ENCODE assay signal across 21 mouse cellular contexts in genomic region chr6:92316781-92317180, GRCm38 (mm10).
DNase-seq lines count a peak whose midpoint lies in the region; ATAC-seq and TF ChIP-seq lines count a peak whose summit lies in the region.
"Had no signal": no experiment of that assay in that cellular context is flagged by ENCODE, and none has a peak within 500 bp of the region (broad histone marks: within the 10 kb centered on the region; RNA-seq: fewer than 3 reads in every experiment).

No protein-coding gene starts in this region.

- H3K27ac ChIP-seq in liver, adult 2 months (replicated peaks; ENCODE audit: insufficient read depth, low read depth, low read length), result no peak overlapping the region
- H3K27ac ChIP-seq in liver, embryonic 11.5 days (ENCODE audit: low read depth, low read length), result no peak overlapping the region
- H3K27ac ChIP-seq in liver, postnatal 0 days (ENCODE audit: low read depth), result peak overlapping the region; percentile 6; the same call in 1 of the 2 replicates
- no peak overlapping the region for H3K27ac ChIP-seq in liver, embryonic 12.5 days
- H3K27ac ChIP-seq in midbrain, embryonic 14.5 days (replicated peaks; ENCODE audit: low read depth, low read length), result 0 out of 2 replicates have a peak overlapping the region, but pooled peaks have one; percentile 8
- H3K27ac ChIP-seq in midbrain, embryonic 11.5 days (ENCODE audit: low read depth, low read length), result no peak overlapping the region
- H3K27ac ChIP-seq in stomach, postnatal 0 days (replicated peaks), result no peak overlapping the region

- peak; percentile 46; the same call in 1 of the 2 replicates for TF ChIP-seq EP300 in liver, postnatal 0 days (IDR thresholded peaks at IDR 0.05; ENCODE audit: low read depth)
- no peak for TF ChIP-seq EP300 in stomach, postnatal 0 days (optimal IDR thresholded peaks at IDR 0.05)

- no peaks in the 10 kb centered on the region for H3K27me3 ChIP-seq in liver, adult 2 months (ENCODE audit: control insufficient read depth, insufficient read depth, low read length)
- no peaks in the 10 kb centered on the region for H3K27me3 ChIP-seq in liver, embryonic 11.5 days (replicated peaks; ENCODE audit: control insufficient read depth, insufficient read depth, low read length)
- no peaks in the 10 kb centered on the region for H3K27me3 ChIP-seq in liver, postnatal 0 days (ENCODE audit: insufficient read depth, low read length)
- no peaks in the 10 kb centered on the region for H3K27me3 ChIP-seq in liver, embryonic 12.5 days (replicated peaks)
- H3K27me3 ChIP-seq in midbrain, embryonic 14.5 days (ENCODE audit: control insufficient read depth, insufficient read depth, low read length), result no peaks in the 10 kb centered on the region
- no peaks in the 10 kb centered on the region for H3K27me3 ChIP-seq in midbrain, embryonic 11.5 days (ENCODE audit: control insufficient read depth, insufficient read depth, low read length)
- H3K27me3 ChIP-seq in stomach, postnatal 0 days (ENCODE audit: control insufficient read depth, insufficient read depth, low read length), result no peaks in the 10 kb centered on the region

- H3K36me3 ChIP-seq in liver, adult 2 months (ENCODE audit: control insufficient read depth, insufficient read depth, low read length), result no peaks in the 10 kb centered on the region
- H3K36me3 ChIP-seq in liver, embryonic 11.5 days (ENCODE audit: control insufficient read depth, insufficient read depth, low read length), result no peaks in the 10 kb centered on the region
- no peaks in the 10 kb centered on the region for H3K36me3 ChIP-seq in liver, postnatal 0 days (replicated peaks; ENCODE audit: insufficient read depth, low read length)
- H3K36me3 ChIP-seq in liver, embryonic 12.5 days, result no peaks in the 10 kb centered on the region
- no peaks in the 10 kb centered on the region for H3K36me3 ChIP-seq in midbrain, embryonic 14.5 days (ENCODE audit: control insufficient read depth, insufficient read depth, low read length)
- no peaks in the 10 kb centered on the region for H3K36me3 ChIP-seq in midbrain, embryonic 11.5 days (ENCODE audit: control insufficient read depth, insufficient read depth, low read length)
- H3K36me3 ChIP-seq in stomach, postnatal 0 days (ENCODE audit: control insufficient read depth, insufficient read depth, low read length), result no peaks in the 10 kb centered on the region
- H3K36me3 ChIP-seq: G1E had no signal

- DNase-seq in liver, adult 2 months (ENCODE audit: extremely low read depth, low read depth, low spot score), result peak; percentile 2
- DNase-seq in liver, embryonic 11.5 days (ENCODE audit: low spot score), result no peak
- DNase-seq in liver, postnatal 0 days, result peak; percentile 20
- DNase-seq in midbrain, embryonic 14.5 days, result no peak
- no peak for DNase-seq in midbrain, embryonic 11.5 days (ENCODE audit: low spot score, missing footprints)
- peak; percentile 17 for DNase-seq in stomach, postnatal 0 days (ENCODE audit: low spot score)
- DNase-seq: adrenal gland, adult 2 months; adrenal gland, adult 8-10 months; adrenal gland, postnatal 10 days; adrenal gland, postnatal 14 days; adrenal gland, postnatal 25 days; adrenal gland, postnatal 36 days; B cell, adult 2 months; cerebellum, adult 11 months; cerebellum, adult 11-12 months had no signal

- no peaks in the 10 kb centered on the region for H3K9me3 ChIP-seq in liver, embryonic 11.5 days (ENCODE audit: control insufficient read depth, low read length)
- no peaks in the 10 kb centered on the region for H3K9me3 ChIP-seq in liver, postnatal 0 days (ENCODE audit: low read length)
- H3K9me3 ChIP-seq in liver, embryonic 12.5 days (replicated peaks), result no peaks in the 10 kb centered on the region
- no peaks in the 10 kb centered on the region for H3K9me3 ChIP-seq in midbrain, embryonic 14.5 days (ENCODE audit: control insufficient read depth, low read length)
- no peaks in the 10 kb centered on the region for H3K9me3 ChIP-seq in midbrain, embryonic 11.5 days (ENCODE audit: control insufficient read depth, low read length)
- H3K9me3 ChIP-seq in stomach, postnatal 0 days (ENCODE audit: control insufficient read depth, low read length), result no peaks in the 10 kb centered on the region
- H3K9me3 ChIP-seq: G1E had no signal

- no peak overlapping the region for H3K9ac ChIP-seq in liver, adult 2 months (ENCODE audit: low read depth, low read length)
- no peak overlapping the region for H3K9ac ChIP-seq in liver, embryonic 11.5 days (ENCODE audit: low read depth, low read length)
- no peak overlapping the region for H3K9ac ChIP-seq in liver, postnatal 0 days (replicated peaks)
- no peak overlapping the region for H3K9ac ChIP-seq in liver, embryonic 12.5 days
- H3K9ac ChIP-seq in midbrain, embryonic 14.5 days (replicated peaks; ENCODE audit: low read length), result no peak overlapping the region
- no peak overlapping the region for H3K9ac ChIP-seq in midbrain, embryonic 11.5 days (ENCODE audit: low read length)
- no peak overlapping the region for H3K9ac ChIP-seq in stomach, postnatal 0 days (ENCODE audit: low read length)

- no peak for TF ChIP-seq CTCF in liver, adult 2 months (IDR thresholded peaks at IDR 0.05; ENCODE audit: low read depth, low read length)
- TF ChIP-seq CTCF in liver, postnatal 0 days (IDR thresholded peaks at IDR 0.05; ENCODE audit: low read depth), result no peak
- TF ChIP-seq CTCF in stomach, postnatal 0 days (IDR thresholded peaks at IDR 0.05; ENCODE audit: low read depth), result no peak

- no peak overlapping the region for H3K4me2 ChIP-seq in liver, embryonic 11.5 days
- H3K4me2 ChIP-seq in liver, postnatal 0 days (ENCODE audit: low read depth, low read length), result no peak overlapping the region
- H3K4me2 ChIP-seq in liver, embryonic 12.5 days, result no peak overlapping the region
- no peak overlapping the region for H3K4me2 ChIP-seq in midbrain, embryonic 14.5 days (ENCODE audit: low read length)
- no peak overlapping the region for H3K4me2 ChIP-seq in midbrain, embryonic 11.5 days
- H3K4me2 ChIP-seq in stomach, postnatal 0 days (replicated peaks; ENCODE audit: low read depth), result no peak overlapping the region

- 44% methylated on average over 4 of the region's 4 CpGs for WGBS in liver, adult 2 months
- WGBS in liver, embryonic 11.5 days, result 82% methylated on average over 4 of the region's 4 CpGs
- 64% methylated on average over 4 of the region's 4 CpGs for WGBS in liver, postnatal 0 days (ENCODE audit: insufficient replicate concordance)
- 72% methylated on average over 4 of the region's 4 CpGs for WGBS in liver, embryonic 12.5 days (ENCODE audit: insufficient replicate concordance)
- 71% methylated on average over 4 of the region's 4 CpGs for WGBS in midbrain, embryonic 14.5 days
- WGBS in midbrain, embryonic 11.5 days, result 83% methylated on average over 4 of the region's 4 CpGs
- 65% methylated on average over 4 of the region's 4 CpGs for WGBS in stomach, postnatal 0 days

- no peaks in the 10 kb centered on the region for H3K4me1 ChIP-seq in liver, adult 2 months (ENCODE audit: control insufficient read depth, insufficient read depth, low read length)
- no peaks in the 10 kb centered on the region for H3K4me1 ChIP-seq in liver, embryonic 11.5 days (replicated peaks; ENCODE audit: control insufficient read depth, insufficient read depth, low read length)
- no peaks in the 10 kb centered on the region for H3K4me1 ChIP-seq in liver, postnatal 0 days (ENCODE audit: insufficient read depth)
- no peaks in the 10 kb centered on the region for H3K4me1 ChIP-seq in liver, embryonic 12.5 days
- no peaks in the 10 kb centered on the region for H3K4me1 ChIP-seq in midbrain, embryonic 14.5 days (ENCODE audit: control insufficient read depth, insufficient read depth, low read length)
- no peaks in the 10 kb centered on the region for H3K4me1 ChIP-seq in midbrain, embryonic 11.5 days (ENCODE audit: control insufficient read depth, insufficient read depth, low read length)
- no peaks in the 10 kb centered on the region for H3K4me1 ChIP-seq in stomach, postnatal 0 days (replicated peaks; ENCODE audit: control insufficient read depth, insufficient read depth)

- H3K79me2 ChIP-seq in liver, adult 2 months (ENCODE audit: control insufficient read depth, insufficient read depth, low read length), result no peaks in the 10 kb centered on the region

- no peak for ATAC-seq in liver, embryonic 11.5 days (replicated peaks; ENCODE audit: low FRiP score)
- ATAC-seq in liver, postnatal 0 days, result peak; percentile 88
- no peak for ATAC-seq in liver, embryonic 12.5 days
- no peak for ATAC-seq in midbrain, embryonic 14.5 days (ENCODE audit: low FRiP score, low TSS enrichment)
- no peak for ATAC-seq in midbrain, embryonic 11.5 days (ENCODE audit: low FRiP score)
- ATAC-seq in stomach, postnatal 0 days (ENCODE audit: low FRiP score, low TSS enrichment), result peak; percentile 80
- no peak for ATAC-seq in megakaryocyte progenitor cell, adult 5-6 weeks (replicated peaks; ENCODE audit: poor library complexity)
- ATAC-seq: activated CD4-positive, CD25-positive, alpha-beta regulatory T cell, adult 4 months; CD4-positive, CD25-positive, alpha-beta regulatory T cell, adult 4 months; Patski had no signal

- H3K4me3 ChIP-seq in liver, adult 2 months (ENCODE audit: insufficient read depth, low read depth, low read length), result no peak overlapping the region
- no peak overlapping the region for H3K4me3 ChIP-seq in liver, embryonic 11.5 days (ENCODE audit: low read depth, low read length)
- H3K4me3 ChIP-seq in liver, postnatal 0 days (ENCODE audit: low read depth, low read length), result no peak overlapping the region
- no peak overlapping the region for H3K4me3 ChIP-seq in liver, embryonic 12.5 days
- H3K4me3 ChIP-seq in midbrain, embryonic 14.5 days (replicated peaks; ENCODE audit: low read depth, low read length), result no peak overlapping the region
- no peak overlapping the region for H3K4me3 ChIP-seq in midbrain, embryonic 11.5 days (ENCODE audit: low read depth, low read length)
- no peak overlapping the region for H3K4me3 ChIP-seq in stomach, postnatal 0 days (ENCODE audit: low read depth, low read length)

- no peak for TF ChIP-seq POLR2A in liver, adult 2 months (IDR thresholded peaks at IDR 0.05; ENCODE audit: extremely low read depth, insufficient read depth, low read length)

Comparison
In these comparisons a context has a peak if more than half of its experiments do, and no peak if none do; other contexts are left out.
1. DNase-seq: peak in liver, adult 2 months (single experiment), liver, postnatal 0 days (single experiment) and stomach, postnatal 0 days (single experiment); none in liver, embryonic 11.5 days (single experiment), midbrain, embryonic 14.5 days (single experiment) and midbrain, embryonic 11.5 days (single experiment).
2. H3K27ac ChIP-seq: peak in liver, postnatal 0 days (single experiment) and midbrain, embryonic 14.5 days (single experiment); none in liver, adult 2 months (single experiment), liver, embryonic 11.5 days (single experiment), liver, embryonic 12.5 days (single experiment), midbrain, embryonic 11.5 days (single experiment) and stomach, postnatal 0 days (single experiment).
3. ATAC-seq: peak in liver, postnatal 0 days (single experiment) and stomach, postnatal 0 days (single experiment); none in liver, embryonic 11.5 days (single experiment), liver, embryonic 12.5 days (single experiment), midbrain, embryonic 14.5 days (single experiment), midbrain, embryonic 11.5 days (single experiment) and megakaryocyte progenitor cell, adult 5-6 weeks (single experiment).